Mouse (Mus musculus) liver, embryonic 14.5 days (tissue): ENCODE results near the gene Map2. TPM values are rescaled to one million over a fixed set of nuclear protein-coding genes. Genes with fewer than 3 reads are reported as not detected.

Experiments used
- ATAC-seq: fragments of 200-750 bp; cut with Nextera tagmentation; 2 replicates; pipeline ENCODE4 v1.8.0; 2017; ENCODE audit warnings: moderate number of reproducible peaks, mild to moderate bottlenecking, moderate library complexity; ENCODE audit not compliant: insufficient read depth
- DNase-seq, 3 experiments: peaks; one replicate each; pipeline ENCODE4 v3.0.0-alpha.2; 2012 to 2013; ENCODE audit warnings: low read depth in 3 of 3, low spot score in 3 of 3
- H3K27ac ChIP-seq: fragments of 300-500 bp; sonication (generic); 2 replicates; pipeline ENCODE4 v1.5.1; 2014; ENCODE audit warnings: moderate library complexity, mild to moderate bottlenecking, control low read depth, inconsistent platforms
- H3K27me3 ChIP-seq: fragments of 300-500 bp; sonication (generic); 2 replicates; pipeline ENCODE4 v1.6.1; 2014; ENCODE audit warnings: mild to moderate bottlenecking, low read length, moderate library complexity; ENCODE audit not compliant: control insufficient read depth, insufficient read depth
- H3K36me3 ChIP-seq: fragments of 300-500 bp; sonication (generic); replicated peaks from 2 replicates; pipeline ENCODE4 v1.6.1; 2014; ENCODE audit warnings: low read depth; ENCODE audit not compliant: control insufficient read depth, insufficient read depth
- H3K4me1 ChIP-seq, 2 experiments: fragments of 200-500 bp in 1 of 2; fragments of 300-500 bp in 1 of 2; sonication (generic) in 1 of 2; replicated peaks; 2 replicates each; pipeline ENCODE4 v1.6.1; 2012 to 2014; ENCODE audit warnings: antibody characterized with exemption in 1 of 2, inconsistent platforms in 1 of 2, low read length in 1 of 2; ENCODE audit not compliant: control insufficient read depth in 2 of 2, insufficient read depth in 2 of 2
- H3K4me2 ChIP-seq: fragments of 300-500 bp; sonication (generic); 2 replicates; pipeline ENCODE4 v1.6.1; 2014; ENCODE audit warnings: low read depth, mild to moderate bottlenecking, control low read depth, moderate library complexity
- H3K4me3 ChIP-seq, 2 experiments: fragments of 200-500 bp in 1 of 2; fragments of 300-500 bp in 1 of 2; sonication (generic) in 1 of 2; 2 replicates each; pipeline ENCODE4 v1.5.1; 2012 to 2014; ENCODE audit warnings: low read depth in 2 of 2, low read length in 2 of 2, mild to moderate bottlenecking in 2 of 2, control low read depth in 1 of 2, inconsistent platforms in 1 of 2, moderate library complexity in 1 of 2; ENCODE audit not compliant: insufficient read depth in 1 of 2
- H3K9ac ChIP-seq: fragments of 300-500 bp; sonication (generic); replicated peaks from 2 replicates; pipeline ENCODE4 v1.6.1; 2014; ENCODE audit warnings: mild to moderate bottlenecking, control low read depth, moderate library complexity
- H3K9me3 ChIP-seq: fragments of 300-500 bp; sonication (generic); 2 replicates; pipeline ENCODE4 v1.6.1; 2016; ENCODE audit warnings: low read length, mixed read lengths; ENCODE audit not compliant: control insufficient read depth
- CTCF ChIP-seq: IDR thresholded peaks from 2 replicates; pipeline ENCODE4 v1.5.1; 2016; ENCODE audit warnings: antibody characterized with exemption, low read depth, control low read depth
- EP300 ChIP-seq: IDR thresholded peaks from 2 replicates; pipeline ENCODE4 v1.6.1; 2016; ENCODE audit warnings: antibody characterized with exemption, low read depth
- WGBS: fragments of 180-500 bp; shearing (Covaris S2); extraction: QIAGEN DNeasy Blood & Tissue Kit; methylation state at CpG from one replicate; pipeline ENCODE4 v1.1.7; 2014; ENCODE audit not compliant: insufficient replicate concordance; 5-methylcytosine and 5-hydroxymethylcytosine counted together
- polyA plus RNA-seq, 2 experiments: library from polyadenylated mRNA; depleted of rRNA in 1 of 2; stranded (reverse) in 1 of 2; unstranded in 1 of 2; fragments of >200 nt; fragmentation: Nextera tagmentation in 1 of 2; extraction: Ambion mirVana in 1 of 2; gene quantifications; 2 replicates each; pipeline versions ENCODE4 v1.2.1 to v1.2.3; 2012 to 2014

Gene Map2
- polyA plus RNA-seq, 2 experiments: 0.62 to 0.64 TPM

- no peaks in the 10 kb centered on the region for H3K9me3 ChIP-seq
- ATAC-seq (no peak), DNase-seq (no peak)
- no peak overlapping the region for H3K9ac ChIP-seq
- no peak overlapping the region for H3K27ac ChIP-seq
- H3K4me1 ChIP-seq: no peaks in the 10 kb centered on the region
- TF ChIP-seq CTCF: no peak
- no peak for TF ChIP-seq EP300
- no peak overlapping the region for H3K4me3 ChIP-seq
- H3K36me3 ChIP-seq: no peaks in the 10 kb centered on the region
- H3K4me2 ChIP-seq: no peak overlapping the region
- WGBS: 14% methylated on average over 2 of the region's 2 CpGs
- no peaks in the 10 kb centered on the region for H3K27me3 ChIP-seq
Observed at GRCm38 (mm10) chr1:66456580-66456979, 281.5 kb downstream of the Map2 start.

- DNase-seq: no peak
- TF ChIP-seq EP300: no peak
- no peak for TF ChIP-seq CTCF
Observed at GRCm38 (mm10) chr1:66457747-66458146, 282.7 kb downstream of the Map2 start.

GRCm38 (mm10) chr1:66459394-66459793, 284.3 kb downstream of the Map2 start:
- ATAC-seq: no peak
- Histone ChIP-seq H3K4me2 (no peak overlapping the region), H3K27ac (no peak overlapping the region), H3K27me3 (no peaks in the 10 kb centered on the region), H3K4me1 (no peaks in the 10 kb centered on the region), H3K36me3 (no peaks in the 10 kb centered on the region), H3K9ac (no peak overlapping the region), H3K4me3 (no peak overlapping the region), H3K9me3 (no peaks in the 10 kb centered on the region)
- DNase-seq: no peak
- 64% methylated on average over 3 of the region's 3 CpGs for WGBS
- TF ChIP-seq EP300: no peak
- TF ChIP-seq CTCF: no peak

More at GRCm38 (mm10) chr1:66457747-66458146, 282.7 kb downstream of the Map2 start:
- H3K9ac ChIP-seq: no peak overlapping the region
- no peak overlapping the region for H3K4me3 ChIP-seq
- no peaks in the 10 kb centered on the region for H3K4me1 ChIP-seq
- H3K4me2 ChIP-seq: no peak overlapping the region
- H3K36me3 ChIP-seq: no peaks in the 10 kb centered on the region
- H3K27ac ChIP-seq: no peak overlapping the region
- H3K27me3 ChIP-seq: no peaks in the 10 kb centered on the region
- 42% methylated on average over 3 of the region's 3 CpGs for WGBS
- ATAC-seq: no peak
- no peaks in the 10 kb centered on the region for H3K9me3 ChIP-seq

- H3K4me3 ChIP-seq: no peak overlapping the region
- no peaks in the 10 kb centered on the region for H3K4me1 ChIP-seq
- ATAC-seq (no peak), DNase-seq (no peak)
- no peak overlapping the region for H3K9ac ChIP-seq
- 60% methylated on average over 4 of the region's 4 CpGs for WGBS
- H3K27ac ChIP-seq: no peak overlapping the region
- H3K27me3 ChIP-seq: no peaks in the 10 kb centered on the region
- no peaks in the 10 kb centered on the region for H3K36me3 ChIP-seq
- no peaks in the 10 kb centered on the region for H3K9me3 ChIP-seq
- H3K4me2 ChIP-seq: no peak overlapping the region
- no peak for TF ChIP-seq CTCF
- no peak for TF ChIP-seq EP300
Observed at GRCm38 (mm10) chr1:66460850-66461249, 285.8 kb downstream of the Map2 start.

- no peak; the same call in 1 of the 2 replicates for ATAC-seq
- Histone ChIP-seq H3K4me2 (peak within 1 kb of the TSS; percentile 45), H3K27ac (no peak within 1 kb of the TSS), H3K9me3 (no peaks in the 10 kb centered on the region), H3K27me3 (peaks cover 9% of the 10 kb centered on the region), H3K4me1 (no peaks in the 10 kb centered on the region), H3K4me3 (peak within 1 kb of the TSS in 1 of 2 experiments; percentile 25; a peak in 1 of 4 replicates), H3K9ac (no peak within 1 kb of the TSS), H3K36me3 (no peaks in the 10 kb centered on the region)
- WGBS: under 1% methylated on average over 52 of the region's 83 CpGs
- TF ChIP-seq EP300: no peak
- TF ChIP-seq CTCF: no peak
- DNase-seq: no peak
Observed at GRCm38 (mm10) chr1:66467821-66468703, 293.0 kb downstream of the Map2 start, which contains the start of gene Unc80. Unc80 (plus strand) TSS chr1:66468367.
